Mouse (Mus musculus) heart, embryonic 16.5 days (tissue): ENCODE results near the gene Haus2. TPM values are rescaled to one million over a fixed set of nuclear protein-coding genes. Genes with fewer than 3 reads are reported as not detected.

Source experiments
- ATAC-seq: fragments of 200-750 bp; cut with Nextera tagmentation; replicated peaks from 2 replicates; pipeline ENCODE4 v1.8.0; 2017; ENCODE audit warnings: moderate number of reproducible peaks; ENCODE audit not compliant: insufficient read depth, low FRiP score; ENCODE audit errors: extremely low read depth
- H3K27ac ChIP-seq: fragments of 300-500 bp; sonication (generic); 2 replicates; pipeline ENCODE4 v1.5.1; 2014; ENCODE audit warnings: mild to moderate bottlenecking, low read length, control low read depth, moderate library complexity
- H3K27me3 ChIP-seq: fragments of 300-500 bp; sonication (generic); 2 replicates; pipeline ENCODE4 v1.6.1; 2014; ENCODE audit warnings: low read length, mixed read lengths; ENCODE audit not compliant: control insufficient read depth, insufficient read depth
- H3K36me3 ChIP-seq: fragments of 300-500 bp; sonication (generic); 2 replicates; pipeline ENCODE4 v1.6.1; 2014; ENCODE audit not compliant: control insufficient read depth, insufficient read depth
- H3K4me1 ChIP-seq: fragments of 300-500 bp; sonication (generic); 2 replicates; pipeline ENCODE4 v1.6.1; 2014; ENCODE audit warnings: low read length, mixed read lengths; ENCODE audit not compliant: control insufficient read depth, insufficient read depth
- H3K4me2 ChIP-seq: fragments of 300-500 bp; sonication (generic); 2 replicates; pipeline ENCODE4 v1.6.1; 2014; ENCODE audit warnings: low read depth, mild to moderate bottlenecking, control low read depth, low read length
- H3K4me3 ChIP-seq: fragments of 300-500 bp; sonication (generic); 2 replicates; pipeline ENCODE4 v1.5.1; 2014; ENCODE audit warnings: mild to moderate bottlenecking, control low read depth, low read length
- H3K9ac ChIP-seq: fragments of 300-500 bp; sonication (generic); 2 replicates; pipeline ENCODE4 v1.6.1; 2014; ENCODE audit warnings: low read length, control low read depth
- H3K9me3 ChIP-seq: fragments of 300-500 bp; sonication (generic); replicated peaks from 2 replicates; pipeline ENCODE4 v1.6.1; 2016; ENCODE audit warnings: low read length; ENCODE audit not compliant: control insufficient read depth
- WGBS: fragments of 180-500 bp; shearing (Covaris S2); extraction: QIAGEN DNeasy Blood & Tissue Kit; methylation state at CpG from one replicate; pipeline ENCODE4 v1.1.7; 2014; 5-methylcytosine and 5-hydroxymethylcytosine counted together
- polyA plus RNA-seq: library from polyadenylated mRNA; unstranded; fragments of >200 nt; fragmentation: Nextera tagmentation; extraction: Ambion mirVana; gene quantifications from 2 replicates; pipeline ENCODE4 v1.2.1, GENCODE M21; 2015

Haus2 gene
- polyA plus RNA-seq, 1 experiment from 2014 or later = 19.3 TPM

GRCm38 (mm10) chr2:120597734-120598133 lies 11.4 kb upstream of the Haus2 start:
- Histone ChIP-seq H3K27me3 (no peaks in the 10 kb centered on the region), H3K4me2 (no peak overlapping the region), H3K27ac (no peak overlapping the region), H3K9me3 (no peaks in the 10 kb centered on the region), H3K36me3 (peaks cover 36% of the 10 kb centered on the region), H3K4me3 (no peak overlapping the region), H3K9ac (no peak overlapping the region), H3K4me1 (no peaks in the 10 kb centered on the region)
- ATAC-seq = no peak
- 87% methylated on average over 2 of the region's 2 CpGs for WGBS

GRCm38 (mm10) chr2:120599506-120599905 lies 9.7 kb upstream of the Haus2 start:
- no peak for ATAC-seq
- Histone ChIP-seq H3K27me3 (no peaks in the 10 kb centered on the region), H3K4me1 (no peaks in the 10 kb centered on the region), H3K9me3 (no peaks in the 10 kb centered on the region), H3K4me3 (no peak overlapping the region), H3K4me2 (no peak overlapping the region), H3K9ac (no peak overlapping the region), H3K27ac (no peak overlapping the region), H3K36me3 (peaks cover 36% of the 10 kb centered on the region)
- WGBS = 86% methylated on average over 4 of the region's 4 CpGs

- Histone ChIP-seq H3K27me3 (no peaks in the 10 kb centered on the region), H3K27ac (no peak overlapping the region), H3K4me2 (no peak overlapping the region), H3K9ac (no peak overlapping the region), H3K36me3 (peaks cover 10% of the 10 kb centered on the region), H3K4me3 (no peak overlapping the region), H3K4me1 (peaks cover 17% of the 10 kb centered on the region), H3K9me3 (no peaks in the 10 kb centered on the region)
- 66% methylated on average over 6 of the region's 6 CpGs for WGBS
- ATAC-seq = no peak
These were observed 3.0 kb upstream of the Haus2 start for GRCm38 (mm10) chr2:120606021-120606690.

- H3K4me2 ChIP-seq = no peak overlapping the region
- no peaks in the 10 kb centered on the region for H3K4me1 ChIP-seq
- no peaks in the 10 kb centered on the region for H3K9me3 ChIP-seq
- 83% methylated on average over 5 of the region's 5 CpGs for WGBS
- H3K27me3 ChIP-seq = no peaks in the 10 kb centered on the region
- H3K36me3 ChIP-seq = peaks cover 27% of the 10 kb centered on the region
- H3K27ac ChIP-seq = no peak overlapping the region
- no peak overlapping the region for H3K9ac ChIP-seq
- H3K4me3 ChIP-seq = no peak overlapping the region
- no peak for ATAC-seq
These were observed 7.3 kb downstream of the Haus2 start for GRCm38 (mm10) chr2:120616279-120617163.

- no peak for ATAC-seq
- no peak overlapping the region for H3K4me3 ChIP-seq
- H3K27me3 ChIP-seq = no peaks in the 10 kb centered on the region
- WGBS = 100% methylated on average over 1 of the region's 1 CpGs
- H3K9me3 ChIP-seq = no peaks in the 10 kb centered on the region
- H3K4me1 ChIP-seq = no peaks in the 10 kb centered on the region
- H3K4me2 ChIP-seq = no peak overlapping the region
- H3K9ac ChIP-seq = no peak overlapping the region
- no peak overlapping the region for H3K27ac ChIP-seq
- H3K36me3 ChIP-seq = peaks cover 21% of the 10 kb centered on the region
These were observed 10.4 kb downstream of the Haus2 start for GRCm38 (mm10) chr2:120619538-120619937.

GRCm38 (mm10) chr2:120622920-120623319 lies 13.7 kb downstream of the Haus2 start:
- Histone ChIP-seq H3K27me3 (no peaks in the 10 kb centered on the region), H3K9me3 (no peaks in the 10 kb centered on the region)
- ATAC-seq = no peak

GRCm38 (mm10) chr2:120628076-120628865 lies 19.1 kb downstream of the Haus2 start:
- no peaks in the 10 kb centered on the region for H3K27me3 ChIP-seq
- no peaks in the 10 kb centered on the region for H3K9me3 ChIP-seq
- H3K4me3 ChIP-seq = peak overlapping the region; percentile 75
- peak overlapping the region; percentile 57 for H3K9ac ChIP-seq
- 24% methylated on average over 10 of the region's 10 CpGs for WGBS
- peaks cover 3% of the 10 kb centered on the region for H3K36me3 ChIP-seq
- peaks cover 21% of the 10 kb centered on the region for H3K4me1 ChIP-seq
- ATAC-seq = no peak
- peak overlapping the region; percentile 42; the same call in 1 of the 2 replicates for H3K27ac ChIP-seq
- H3K4me2 ChIP-seq = peak overlapping the region; percentile 66

More at GRCm38 (mm10) chr2:120622920-120623319, 13.7 kb downstream of the Haus2 start:
- H3K4me2 ChIP-seq = no peak overlapping the region
- H3K4me3 ChIP-seq = no peak overlapping the region
- H3K9ac ChIP-seq = no peak overlapping the region
- H3K36me3 ChIP-seq = peaks cover 8% of the 10 kb centered on the region
- no peaks in the 10 kb centered on the region for H3K4me1 ChIP-seq
- H3K27ac ChIP-seq = no peak overlapping the region

GRCm38 (mm10) chr2:120628886-120629735 lies 19.9 kb downstream of the Haus2 start, which contains the start of gene Stard9:
Gene Stard9 (plus strand): TSS chr2:120629121.
- Histone ChIP-seq H3K36me3 (peaks cover 7% of the 10 kb centered on the region), H3K9me3 (no peaks in the 10 kb centered on the region), H3K4me2 (peak within 1 kb of the TSS; percentile 81), H3K4me1 (peaks cover 21% of the 10 kb centered on the region), H3K4me3 (peak within 1 kb of the TSS; percentile 75), H3K27me3 (no peaks in the 10 kb centered on the region), H3K27ac (peak within 1 kb of the TSS; percentile 75), H3K9ac (peak within 1 kb of the TSS; percentile 78)
- WGBS = 3% methylated on average over 36 of the region's 36 CpGs
- peak; percentile 100 for ATAC-seq
